Mouse (Mus musculus): ENCODE measurements at regions not wholly inside any gene's neighbourhood (a gene's known extent, or its start where the extent isn't known, plus 50 kb on each side); places are given as distances from the start of the nearest gene placed in this dataset.

GRCm38 (mm10) chr4:79530968-79531620 lies 1302.8 kb upstream of the Tyrp1 start:
- no peak overlapping the region for H3K4me3 ChIP-seq
- no peaks in the 10 kb centered on the region for H3K9me3 ChIP-seq (replicated peaks)
- H3K4me2 ChIP-seq (replicated peaks), result no peak overlapping the region
- 74% methylated on average over 6 of the region's 6 CpGs for WGBS
- H3K27ac ChIP-seq, result no peak overlapping the region
- H3K9ac ChIP-seq, result no peak overlapping the region
- no peaks in the 10 kb centered on the region for H3K27me3 ChIP-seq
- no peaks in the 10 kb centered on the region for H3K36me3 ChIP-seq
- no peaks in the 10 kb centered on the region for H3K4me1 ChIP-seq
- ATAC-seq (ENCODE audit: low FRiP score), result no peak

GRCm38 (mm10) chr4:79531769-79532168 lies 1302.2 kb upstream of the Tyrp1 start:
- no peak for ATAC-seq (ENCODE audit: low FRiP score)
- Histone ChIP-seq H3K27ac (peak overlapping the region; percentile 7; the same call in 1 of the 2 replicates), H3K4me2 (replicated peaks) (no peak overlapping the region), H3K4me3 (no peak overlapping the region), H3K9me3 (replicated peaks) (no peaks in the 10 kb centered on the region), H3K27me3 (no peaks in the 10 kb centered on the region), H3K9ac (no peak overlapping the region), H3K4me1 (no peaks in the 10 kb centered on the region), H3K36me3 (no peaks in the 10 kb centered on the region)
- WGBS, result 74% methylated on average over 2 of the region's 2 CpGs

- peak; percentile 67 for ATAC-seq (ENCODE audit: low FRiP score)
- Histone ChIP-seq H3K4me2 (replicated peaks) (no peak overlapping the region), H3K27ac (peak overlapping the region; percentile 7; the same call in 1 of the 2 replicates), H3K4me1 (no peaks in the 10 kb centered on the region), H3K9me3 (replicated peaks) (no peaks in the 10 kb centered on the region), H3K4me3 (no peak overlapping the region), H3K36me3 (no peaks in the 10 kb centered on the region), H3K27me3 (no peaks in the 10 kb centered on the region), H3K9ac (no peak overlapping the region)
- 48% methylated on average over 3 of the region's 3 CpGs for WGBS
These were observed 1301.4 kb upstream of the Tyrp1 start for GRCm38 (mm10) chr4:79532420-79533066.

GRCm38 (mm10) chr4:79545461-79545860 lies 1288.5 kb upstream of the Tyrp1 start:
- H3K27ac ChIP-seq, result no peak overlapping the region
- no peaks in the 10 kb centered on the region for H3K27me3 ChIP-seq
- no peak for ATAC-seq (ENCODE audit: low FRiP score)
- no peaks in the 10 kb centered on the region for H3K9me3 ChIP-seq (replicated peaks)
- no peak overlapping the region for H3K4me3 ChIP-seq
- H3K4me2 ChIP-seq (replicated peaks), result no peak overlapping the region
- whole genome bisulfite sequencing, result 75% methylated on average over 4 of the region's 4 CpGs
- no peaks in the 10 kb centered on the region for H3K36me3 ChIP-seq
- H3K4me1 ChIP-seq, result no peaks in the 10 kb centered on the region
- H3K9ac ChIP-seq, result no peak overlapping the region

Data from hindbrain, embryonic 12.5 days (tissue).